Mouse (Mus musculus): Measurements from ENCODE around the gene Paqr9.

DNA sequence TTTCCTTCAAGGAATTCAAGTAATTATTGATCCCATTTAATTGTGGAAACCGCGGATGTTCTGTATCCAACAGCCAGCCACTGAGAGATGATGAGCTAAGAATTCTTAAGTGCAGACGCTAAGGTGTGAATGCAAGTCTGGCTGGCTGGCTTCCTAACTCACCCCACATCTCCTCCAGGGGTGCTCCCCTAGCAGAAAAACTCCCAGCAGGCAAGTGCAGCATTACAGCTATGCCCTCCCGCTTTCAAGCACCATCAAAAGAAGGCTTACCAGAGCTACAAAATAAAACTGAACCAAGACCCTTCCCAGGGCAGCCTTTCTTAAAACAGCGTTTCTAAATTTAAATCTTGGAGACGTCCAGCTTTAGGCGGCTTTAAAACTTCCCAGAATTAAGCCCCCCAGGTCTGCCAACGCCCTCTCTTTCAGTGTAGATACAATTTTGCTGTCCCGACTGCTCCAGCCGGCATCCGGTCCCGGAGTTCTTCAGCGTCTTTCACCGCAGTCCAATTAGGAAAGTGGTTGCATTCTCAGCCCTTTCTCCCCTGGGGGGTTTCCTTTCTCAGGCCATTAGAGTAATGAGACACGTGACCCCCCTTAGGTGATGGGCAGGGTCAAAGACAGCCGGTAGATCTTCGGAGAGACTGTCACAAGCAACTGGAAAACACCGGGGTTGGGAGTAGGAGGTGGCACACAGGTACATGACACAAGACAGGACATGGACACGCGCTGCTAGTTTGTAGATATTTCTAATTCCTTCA, 22.5 kb downstream of the Paqr9 start:
- TF ChIP-seq CTCF (IDR thresholded peaks at IDR 0.05; ENCODE audit: control insufficient read depth, insufficient read depth, insufficient replicate concordance, low read depth, low read length) (no peak), POLR2A (IDR thresholded peaks at IDR 0.05; ENCODE audit: control insufficient read depth, low read depth, low read length) (no peak)

Measured in testis, adult 2 months (tissue).